Mouse (Mus musculus) embryonic fibroblast, embryonic 13.5 days (primary cell): ENCODE results near the gene Stox2. TPM values are rescaled to one million over a fixed set of nuclear protein-coding genes. Genes with fewer than 3 reads are reported as not detected.

Experiments used
- H3K27ac ChIP-seq: 2 replicates; pipeline ENCODE4 v1.5.1; 2012; ENCODE audit warnings: low read length, control low read depth, inconsistent platforms; ENCODE audit not compliant: insufficient read depth
- H3K4me1 ChIP-seq: 2 replicates; pipeline ENCODE4 v1.6.1; 2011; ENCODE audit warnings: low read length; ENCODE audit not compliant: control insufficient read depth, insufficient read depth
- H3K4me3 ChIP-seq: 2 replicates; pipeline ENCODE4 v1.5.1; 2011; ENCODE audit warnings: mild to moderate bottlenecking, control low read depth, low read length; ENCODE audit not compliant: insufficient read depth
- CTCF ChIP-seq: IDR thresholded peaks from 2 replicates; pipeline ENCODE4 v1.5.1; 2011; ENCODE audit warnings: mild to moderate bottlenecking, control low read depth, low read length, moderate library complexity, borderline replicate concordance; ENCODE audit not compliant: insufficient read depth
- POLR2A ChIP-seq: IDR thresholded peaks from 2 replicates; pipeline ENCODE4 v1.6.1; 2011; ENCODE audit warnings: low read depth, mild to moderate bottlenecking, control low read depth, low read length, moderate library complexity
- polyA plus RNA-seq: library from polyadenylated mRNA; stranded (reverse); fragments of >200 nt; gene quantifications from 2 replicates; pipeline ENCODE4 v1.2.4, GENCODE M21; 2011; ENCODE audit warnings: low read depth; ENCODE audit not compliant: missing spikeins, insufficient read length

Gene Stox2
- polyA plus RNA-seq, 1 experiment, result 33.7 TPM

GRCm38 (mm10) chr8:47411994-47412695 is 34.0 kb downstream of the Stox2 start:
- Histone ChIP-seq H3K4me3 (no peak overlapping the region), H3K4me1 (no peaks in the 10 kb centered on the region), H3K27ac (no peak overlapping the region)
- TF ChIP-seq POLR2A (no peak), CTCF (no peak)

- no peak overlapping the region for H3K27ac ChIP-seq
- TF ChIP-seq POLR2A (no peak), CTCF (no peak)
- H3K4me1 ChIP-seq, result no peaks in the 10 kb centered on the region
- no peak overlapping the region for H3K4me3 ChIP-seq
Measured at GRCm38 (mm10) chr8:47411321-47411720, 34.8 kb downstream of the Stox2 start.

GRCm38 (mm10) chr8:47409061-47409460 is 37.1 kb downstream of the Stox2 start:
- no peak for TF ChIP-seq CTCF
- no peak for TF ChIP-seq POLR2A
- Histone ChIP-seq H3K4me1 (no peaks in the 10 kb centered on the region), H3K27ac (no peak overlapping the region), H3K4me3 (no peak overlapping the region)

GRCm38 (mm10) chr8:47404852-47405251 is 41.3 kb downstream of the Stox2 start:
- Histone ChIP-seq H3K27ac (no peak overlapping the region), H3K4me3 (no peak overlapping the region), H3K4me1 (no peaks in the 10 kb centered on the region)
- TF ChIP-seq POLR2A, result no peak
- no peak for TF ChIP-seq CTCF

- Histone ChIP-seq H3K4me3 (no peak overlapping the region), H3K27ac (no peak overlapping the region), H3K4me1 (no peaks in the 10 kb centered on the region)
- TF ChIP-seq CTCF, result no peak
Measured at GRCm38 (mm10) chr8:47392927-47393326, 53.2 kb downstream of the Stox2 start.

- no peak for TF ChIP-seq CTCF
- TF ChIP-seq POLR2A, result no peak
- Histone ChIP-seq H3K4me3 (no peak overlapping the region), H3K27ac (no peak overlapping the region), H3K4me1 (no peaks in the 10 kb centered on the region)
Measured at GRCm38 (mm10) chr8:47392290-47392689, 53.9 kb downstream of the Stox2 start.

GRCm38 (mm10) chr8:47391844-47392243 is 54.3 kb downstream of the Stox2 start:
- no peak overlapping the region for H3K27ac ChIP-seq
- no peak for TF ChIP-seq CTCF
- H3K4me3 ChIP-seq, result no peak overlapping the region
- no peaks in the 10 kb centered on the region for H3K4me1 ChIP-seq

GRCm38 (mm10) chr8:47389430-47389829 is 56.7 kb downstream of the Stox2 start:
- no peak for TF ChIP-seq POLR2A
- TF ChIP-seq CTCF, result no peak
- Histone ChIP-seq H3K4me3 (no peak overlapping the region), H3K4me1 (no peaks in the 10 kb centered on the region), H3K27ac (no peak overlapping the region)

GRCm38 (mm10) chr8:47388171-47388570 is 58.0 kb downstream of the Stox2 start:
- Histone ChIP-seq H3K27ac (no peak overlapping the region), H3K4me1 (no peaks in the 10 kb centered on the region), H3K4me3 (no peak overlapping the region)
- TF ChIP-seq CTCF (no peak), POLR2A (no peak)

GRCm38 (mm10) chr8:47385810-47386209 is 60.4 kb downstream of the Stox2 start:
- Histone ChIP-seq H3K27ac (no peak overlapping the region), H3K4me3 (no peak overlapping the region), H3K4me1 (no peaks in the 10 kb centered on the region)
- TF ChIP-seq CTCF (no peak), POLR2A (no peak)
